Mouse (Mus musculus) neural tube, embryonic 13.5 days (tissue): ENCODE data around the gene Gm5294. TPM values are rescaled to one million over a fixed set of nuclear protein-coding genes. Genes with fewer than 3 reads are reported as not detected.

Experiments used
- ATAC-seq: fragments of 200-750 bp; cut with Nextera tagmentation; 2 replicates; pipeline ENCODE4 v1.8.0; 2017; ENCODE audit warnings: low read depth, mild to moderate bottlenecking, moderate TSS enrichment, moderate library complexity
- H3K27ac ChIP-seq: fragments of 300-500 bp; sonication (generic); replicated peaks from 2 replicates; pipeline ENCODE4 v1.5.1; 2015; ENCODE audit warnings: moderate library complexity, mild to moderate bottlenecking, inconsistent platforms
- H3K27me3 ChIP-seq: fragments of 300-500 bp; sonication (generic); 2 replicates; pipeline ENCODE4 v1.6.1; 2015; ENCODE audit warnings: mild to moderate bottlenecking, inconsistent platforms
- H3K36me3 ChIP-seq: fragments of 300-500 bp; sonication (generic); 2 replicates; pipeline ENCODE4 v1.6.1; 2015; ENCODE audit warnings: mild to moderate bottlenecking, inconsistent platforms
- H3K4me1 ChIP-seq: fragments of 300-500 bp; sonication (generic); replicated peaks from 2 replicates; pipeline ENCODE4 v1.6.1; 2015; ENCODE audit warnings: inconsistent platforms
- H3K4me2 ChIP-seq: fragments of 300-500 bp; sonication (generic); 2 replicates; pipeline ENCODE4 v1.6.1; 2015; ENCODE audit warnings: inconsistent platforms, mild to moderate bottlenecking, moderate library complexity
- H3K4me3 ChIP-seq: fragments of 300-500 bp; sonication (generic); 2 replicates; pipeline ENCODE4 v1.5.1; 2015; ENCODE audit warnings: mild to moderate bottlenecking, inconsistent platforms
- H3K9ac ChIP-seq: fragments of 300-500 bp; sonication (generic); 2 replicates; pipeline ENCODE4 v1.6.1; 2015; ENCODE audit warnings: moderate library complexity, mild to moderate bottlenecking, inconsistent platforms
- H3K9me3 ChIP-seq: fragments of 300-500 bp; sonication (generic); 2 replicates; pipeline ENCODE4 v1.6.1; 2016; ENCODE audit warnings: inconsistent platforms
- WGBS: fragments of 180-500 bp; shearing (Covaris S2); methylation state at CpG from one replicate; pipeline ENCODE4 v1.1.7; 2015; 5-methylcytosine and 5-hydroxymethylcytosine counted together
- polyA plus RNA-seq: library from polyadenylated mRNA; unstranded; fragments of >200 nt; fragmentation: Nextera tagmentation; extraction: Ambion mirVana; gene quantifications from 2 replicates; pipeline ENCODE4 v1.2.1, GENCODE M21; 2015

Gm5294 gene
- polyA plus RNA-seq, 1 experiment from 2014 or later, result not detected

GRCm38 (mm10) chr5:138851296-138851780 lies 31.5 kb downstream of the Gm5294 start:
- Histone ChIP-seq H3K9me3 (no peaks in the 10 kb centered on the region), H3K4me3 (no peak overlapping the region), H3K4me2 (no peak overlapping the region), H3K9ac (no peak overlapping the region), H3K27me3 (no peaks in the 10 kb centered on the region), H3K4me1 (peaks cover 8% of the 10 kb centered on the region), H3K36me3 (no peaks in the 10 kb centered on the region), H3K27ac (no peak overlapping the region)
- 90% methylated on average over 5 of the region's 5 CpGs for WGBS
- ATAC-seq, result no peak

GRCm38 (mm10) chr5:138852151-138852550 lies 32.3 kb downstream of the Gm5294 start:
- H3K9ac ChIP-seq, result no peak overlapping the region
- no peak overlapping the region for H3K4me2 ChIP-seq
- no peak overlapping the region for H3K27ac ChIP-seq
- no peaks in the 10 kb centered on the region for H3K27me3 ChIP-seq
- 71% methylated on average over 4 of the region's 4 CpGs for WGBS
- peaks cover 8% of the 10 kb centered on the region for H3K4me1 ChIP-seq
- no peak overlapping the region for H3K4me3 ChIP-seq
- H3K9me3 ChIP-seq, result no peaks in the 10 kb centered on the region
- H3K36me3 ChIP-seq, result no peaks in the 10 kb centered on the region
- ATAC-seq, result no peak

GRCm38 (mm10) chr5:138853349-138853748 lies 33.5 kb downstream of the Gm5294 start:
- Histone ChIP-seq H3K4me1 (peaks cover 1% of the 10 kb centered on the region; the same call in 1 of the 2 replicates), H3K9me3 (no peaks in the 10 kb centered on the region), H3K27ac (no peak overlapping the region), H3K36me3 (no peaks in the 10 kb centered on the region), H3K27me3 (no peaks in the 10 kb centered on the region), H3K4me2 (no peak overlapping the region), H3K9ac (no peak overlapping the region), H3K4me3 (no peak overlapping the region)
- ATAC-seq, result no peak
- WGBS, result 85% methylated on average over 2 of the region's 2 CpGs

- no peak overlapping the region for H3K4me3 ChIP-seq
- no peak overlapping the region for H3K4me2 ChIP-seq
- H3K9me3 ChIP-seq, result no peaks in the 10 kb centered on the region
- peak; percentile 75; the same call in 1 of the 2 replicates for ATAC-seq
- no peak overlapping the region for H3K27ac ChIP-seq
- no peaks in the 10 kb centered on the region for H3K36me3 ChIP-seq
- no peaks in the 10 kb centered on the region for H3K27me3 ChIP-seq
- 35% methylated on average over 9 of the region's 9 CpGs for WGBS
- no peak overlapping the region for H3K9ac ChIP-seq
- no peaks in the 10 kb centered on the region for H3K4me1 ChIP-seq
Observed at GRCm38 (mm10) chr5:138857010-138857617, 37.2 kb downstream of the Gm5294 start.

GRCm38 (mm10) chr5:138857811-138858251 lies 38.0 kb downstream of the Gm5294 start:
- no peak for ATAC-seq
- no peak overlapping the region for H3K4me2 ChIP-seq
- H3K27ac ChIP-seq, result no peak overlapping the region
- H3K4me3 ChIP-seq, result no peak overlapping the region
- no peak overlapping the region for H3K9ac ChIP-seq
- H3K36me3 ChIP-seq, result no peaks in the 10 kb centered on the region
- 67% methylated on average over 13 of the region's 13 CpGs for WGBS
- no peaks in the 10 kb centered on the region for H3K27me3 ChIP-seq
- no peaks in the 10 kb centered on the region for H3K4me1 ChIP-seq
- no peaks in the 10 kb centered on the region for H3K9me3 ChIP-seq

GRCm38 (mm10) chr5:138863681-138864146 lies 43.8 kb downstream of the Gm5294 start:
- Histone ChIP-seq H3K4me1 (0 out of 2 replicates have a peak, but pooled peaks cover 5% of the 10 kb centered on the region), H3K4me3 (no peak overlapping the region), H3K9ac (no peak overlapping the region), H3K27ac (no peak overlapping the region), H3K36me3 (no peaks in the 10 kb centered on the region), H3K27me3 (no peaks in the 10 kb centered on the region), H3K9me3 (no peaks in the 10 kb centered on the region), H3K4me2 (no peak overlapping the region)
- no peak for ATAC-seq
- 79% methylated on average over 7 of the region's 7 CpGs for WGBS

GRCm38 (mm10) chr5:138864166-138864565 lies 44.3 kb downstream of the Gm5294 start:
- Histone ChIP-seq H3K27me3 (no peaks in the 10 kb centered on the region), H3K4me3 (no peak overlapping the region), H3K9ac (no peak overlapping the region), H3K36me3 (no peaks in the 10 kb centered on the region), H3K9me3 (no peaks in the 10 kb centered on the region), H3K4me1 (0 out of 2 replicates have a peak, but pooled peaks cover 5% of the 10 kb centered on the region), H3K4me2 (no peak overlapping the region), H3K27ac (no peak overlapping the region)
- no peak for ATAC-seq

GRCm38 (mm10) chr5:138864880-138865279 lies 45.0 kb downstream of the Gm5294 start:
- ATAC-seq, result no peak
- H3K27me3 ChIP-seq, result no peaks in the 10 kb centered on the region
- no peak overlapping the region for H3K4me3 ChIP-seq
- no peak overlapping the region for H3K4me2 ChIP-seq
- H3K36me3 ChIP-seq, result no peaks in the 10 kb centered on the region
- WGBS, result 25% methylated on average over 7 of the region's 7 CpGs
- no peaks in the 10 kb centered on the region for H3K9me3 ChIP-seq
- 0 out of 2 replicates have a peak, but pooled peaks cover 5% of the 10 kb centered on the region for H3K4me1 ChIP-seq
- no peak overlapping the region for H3K27ac ChIP-seq
- no peak overlapping the region for H3K9ac ChIP-seq

- Histone ChIP-seq H3K27me3 (no peaks in the 10 kb centered on the region), H3K9ac (no peak overlapping the region), H3K4me2 (no peak overlapping the region), H3K4me3 (no peak overlapping the region), H3K27ac (no peak overlapping the region), H3K4me1 (0 out of 2 replicates have a peak, but pooled peaks cover 5% of the 10 kb centered on the region), H3K9me3 (no peaks in the 10 kb centered on the region), H3K36me3 (no peaks in the 10 kb centered on the region)
- 77% methylated on average over 4 of the region's 4 CpGs for WGBS
- ATAC-seq, result no peak
Observed at GRCm38 (mm10) chr5:138865637-138866036, 45.8 kb downstream of the Gm5294 start.

Other genes starting within 250 kb of the Gm5294 start
- 78.0 and 86.3 TPM in 2 replicates for gene Zfp68, start 200.3 kb upstream of the Gm5294 start, polyA plus RNA-seq
- gene A430033K04Rik, start 197.2 kb upstream of the Gm5294 start, polyA plus RNA-seq, result 18.8 and 22.6 TPM in 2 replicates
- 50.3 and 51.3 TPM in 2 replicates for gene Fam20c, start 65.6 kb upstream of the Gm5294 start, polyA plus RNA-seq
- gene Pdgfa, start 177.3 kb downstream of the Gm5294 start, polyA plus RNA-seq, result 17.6 and 19.5 TPM in 2 replicates